Mouse (Mus musculus) lung, postnatal 0 days (tissue): Measurements from ENCODE around the gene Mad1l1. TPM values are rescaled to one million over a fixed set of nuclear protein-coding genes. Genes with fewer than 3 reads are reported as not detected.
A peak's percentile ranks its signal among the peaks of the same experiment; 100 is the strongest.

Experiments
- ATAC-seq: fragments of 200-750 bp; cut with Nextera tagmentation; 2 replicates; pipeline ENCODE4 v1.8.0; 2017; ENCODE audit warnings: moderate library complexity
- DNase-seq: peaks from one replicate; pipeline ENCODE4 v3.0.0-alpha.2; 2016; ENCODE audit warnings: low spot score
- H3K27ac ChIP-seq: fragments of 300-500 bp; sonication (generic); 2 replicates; pipeline ENCODE4 v1.5.1; 2014; ENCODE audit warnings: antibody characterized with exemption, mild to moderate bottlenecking, low read length, mixed read lengths
- H3K27me3 ChIP-seq: fragments of 300-500 bp; sonication (generic); replicated peaks from 2 replicates; pipeline ENCODE4 v1.6.1; 2014; ENCODE audit warnings: low read length, mixed read lengths; ENCODE audit not compliant: insufficient read depth
- H3K36me3 ChIP-seq: fragments of 300-500 bp; sonication (generic); 2 replicates; pipeline ENCODE4 v1.6.1; 2014; ENCODE audit warnings: low read length, mixed read lengths; ENCODE audit not compliant: insufficient read depth
- H3K4me1 ChIP-seq: fragments of 300-500 bp; sonication (generic); 2 replicates; pipeline ENCODE4 v1.6.1; 2014; ENCODE audit warnings: antibody characterized with exemption, low read depth, low read length, mixed read lengths; ENCODE audit not compliant: insufficient read depth
- H3K4me2 ChIP-seq: fragments of 300-500 bp; sonication (generic); replicated peaks from 2 replicates; pipeline ENCODE4 v1.6.1; 2014; ENCODE audit warnings: low read depth, mild to moderate bottlenecking, low read length, moderate library complexity, mixed read lengths
- H3K4me3 ChIP-seq: fragments of 300-500 bp; sonication (generic); 2 replicates; pipeline ENCODE4 v1.5.1; 2014; ENCODE audit warnings: low read depth, low read length
- H3K9ac ChIP-seq: fragments of 300-500 bp; sonication (generic); replicated peaks from 2 replicates; pipeline ENCODE4 v1.6.1; 2014; ENCODE audit warnings: low read depth, mild to moderate bottlenecking
- H3K9me3 ChIP-seq: fragments of 300-500 bp; sonication (generic); 2 replicates; pipeline ENCODE4 v1.6.1; 2016; ENCODE audit warnings: low read length, mixed read lengths
- CTCF ChIP-seq: IDR thresholded peaks from 2 replicates; pipeline ENCODE4 v1.5.1; 2016; ENCODE audit warnings: antibody characterized with exemption, mild to moderate bottlenecking
- EP300 ChIP-seq: IDR thresholded peaks from 2 replicates; pipeline ENCODE4 v1.6.1; 2016; ENCODE audit warnings: antibody characterized with exemption, mild to moderate bottlenecking, control low read depth
- WGBS: fragments of 180-500 bp; shearing (Covaris S2); extraction: QIAGEN DNeasy Blood & Tissue Kit; methylation state at CpG from one replicate; pipeline ENCODE4 v1.1.7; 2014; 5-methylcytosine and 5-hydroxymethylcytosine counted together
- polyA plus RNA-seq: library from polyadenylated mRNA; unstranded; fragments of >200 nt; fragmentation: Nextera tagmentation; extraction: Ambion mirVana; gene quantifications from 2 replicates; pipeline ENCODE4 v1.2.1, GENCODE M21; 2015

Gene Mad1l1
- polyA plus RNA-seq, 1 experiment from 2014 or later = 18.4 TPM

- TF ChIP-seq EP300 (no peak), CTCF (peak; percentile 72)
- no peak overlapping the region for H3K4me3 ChIP-seq
- no peaks in the 10 kb centered on the region for H3K36me3 ChIP-seq
- DNase-seq = peak; percentile 48
- H3K4me2 ChIP-seq = no peak overlapping the region
- no peaks in the 10 kb centered on the region for H3K27me3 ChIP-seq
- ATAC-seq = no peak
- H3K27ac ChIP-seq = no peak overlapping the region
- 21% methylated on average over 1 of the region's 1 CpGs for WGBS
- H3K9ac ChIP-seq = no peak overlapping the region
- H3K9me3 ChIP-seq = no peaks in the 10 kb centered on the region
- no peaks in the 10 kb centered on the region for H3K4me1 ChIP-seq
Measured at GRCm38 (mm10) chr5:140035025-140035330, 286.4 kb downstream of the Mad1l1 start.

- Histone ChIP-seq H3K4me1 (no peaks in the 10 kb centered on the region), H3K9me3 (no peaks in the 10 kb centered on the region), H3K4me3 (no peak overlapping the region), H3K27ac (no peak overlapping the region), H3K4me2 (no peak overlapping the region), H3K27me3 (no peaks in the 10 kb centered on the region), H3K36me3 (no peaks in the 10 kb centered on the region), H3K9ac (no peak overlapping the region)
- TF ChIP-seq EP300 (no peak), CTCF (no peak)
- WGBS = 88% methylated on average over 5 of the region's 5 CpGs
- ATAC-seq = no peak
- DNase-seq = no peak
Measured at GRCm38 (mm10) chr5:140034300-140035024, 286.9 kb downstream of the Mad1l1 start.

GRCm38 (mm10) chr5:140026366-140026765, 295.0 kb downstream of the Mad1l1 start:
- H3K27ac ChIP-seq = no peak overlapping the region
- DNase-seq (no peak), ATAC-seq (no peak)
- H3K4me3 ChIP-seq = no peak overlapping the region
- H3K36me3 ChIP-seq = no peaks in the 10 kb centered on the region
- TF ChIP-seq EP300 = no peak
- TF ChIP-seq CTCF = no peak
- H3K27me3 ChIP-seq = no peaks in the 10 kb centered on the region
- no peak overlapping the region for H3K4me2 ChIP-seq
- H3K9ac ChIP-seq = no peak overlapping the region
- H3K9me3 ChIP-seq = no peaks in the 10 kb centered on the region
- H3K4me1 ChIP-seq = no peaks in the 10 kb centered on the region
- 88% methylated on average over 4 of the region's 4 CpGs for WGBS

GRCm38 (mm10) chr5:140025301-140025700, 296.1 kb downstream of the Mad1l1 start:
- DNase-seq (no peak), ATAC-seq (no peak)
- Histone ChIP-seq H3K9ac (no peak overlapping the region), H3K4me3 (no peak overlapping the region), H3K9me3 (no peaks in the 10 kb centered on the region), H3K36me3 (no peaks in the 10 kb centered on the region), H3K4me1 (no peaks in the 10 kb centered on the region), H3K4me2 (no peak overlapping the region), H3K27ac (no peak overlapping the region), H3K27me3 (no peaks in the 10 kb centered on the region)
- 95% methylated on average over 2 of the region's 2 CpGs for WGBS
- TF ChIP-seq EP300 = no peak
- no peak for TF ChIP-seq CTCF

GRCm38 (mm10) chr5:140023941-140024500, 297.3 kb downstream of the Mad1l1 start:
- ATAC-seq = peak; percentile 54
- DNase-seq = peak; percentile 41

GRCm38 (mm10) chr5:140022861-140023260, 298.5 kb downstream of the Mad1l1 start:
- H3K4me1 ChIP-seq = no peaks in the 10 kb centered on the region
- H3K27me3 ChIP-seq = no peaks in the 10 kb centered on the region
- 81% methylated on average over 6 of the region's 6 CpGs for WGBS
- ATAC-seq (no peak), DNase-seq (no peak)
- no peak overlapping the region for H3K4me3 ChIP-seq
- no peak for TF ChIP-seq EP300
- TF ChIP-seq CTCF = no peak
- no peak overlapping the region for H3K4me2 ChIP-seq
- H3K36me3 ChIP-seq = no peaks in the 10 kb centered on the region
- H3K27ac ChIP-seq = no peak overlapping the region
- no peak overlapping the region for H3K9ac ChIP-seq
- no peaks in the 10 kb centered on the region for H3K9me3 ChIP-seq

More at GRCm38 (mm10) chr5:140023941-140024500, 297.3 kb downstream of the Mad1l1 start:
- Histone ChIP-seq H3K4me1 (no peaks in the 10 kb centered on the region), H3K4me2 (no peak overlapping the region), H3K27ac (no peak overlapping the region), H3K36me3 (no peaks in the 10 kb centered on the region), H3K9me3 (no peaks in the 10 kb centered on the region), H3K9ac (no peak overlapping the region), H3K27me3 (no peaks in the 10 kb centered on the region), H3K4me3 (no peak overlapping the region)
- TF ChIP-seq CTCF (no peak), EP300 (no peak)
- 43% methylated on average over 3 of the region's 3 CpGs for WGBS
